ENCODE assay signal across 24 mouse cellular contexts in the genomic region with DNA sequence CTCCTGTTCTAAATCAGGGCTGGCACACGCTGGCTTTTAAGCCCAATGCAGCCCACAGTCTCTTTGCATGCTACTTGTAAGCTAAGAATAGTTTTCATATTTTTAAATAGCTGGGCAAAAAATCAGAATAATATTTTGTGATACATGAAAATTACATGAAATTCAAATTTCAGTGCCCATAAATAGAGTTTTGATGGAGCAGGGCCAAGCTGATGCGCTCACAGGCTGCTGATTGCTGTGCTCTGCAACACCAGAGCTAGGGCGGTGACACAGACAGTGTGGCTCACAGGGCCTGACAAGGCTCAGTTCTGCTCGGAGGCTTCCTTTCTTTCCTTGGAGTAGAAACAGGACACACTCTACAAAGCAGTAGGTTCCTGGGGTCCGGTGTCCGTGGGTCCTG.
DNase-seq lines count a peak whose midpoint lies in the region; TF ChIP-seq lines count a peak whose summit lies in the region.
"Had no signal": no experiment of that assay in that cellular context is flagged by ENCODE, and none has a peak within 500 bp of the region (broad histone marks: within the 10 kb centered on the region; RNA-seq: fewer than 3 reads in every experiment).

No protein-coding gene starts in this region.

- no peak overlapping the region for H3K4me3 ChIP-seq in heart, adult 2 months
- no peak overlapping the region for H3K4me3 ChIP-seq in embryonic facial prominence, embryonic 10.5 days
- H3K4me3 ChIP-seq: forebrain, embryonic 10.5 days; gastrocnemius, adult 2 months; heart, embryonic 10.5 days; heart, embryonic 13.5 days had no signal

- no peaks in the 10 kb centered on the region for H3K79me2 ChIP-seq in heart, adult 2 months (replicated peaks; ENCODE audit: control insufficient read depth, insufficient read depth, low read length)

- DNase-seq in heart, adult 11 months, result peak; percentile 68
- DNase-seq in heart, adult 2 months, result no peak
- peak; percentile 14 to 28 for DNase-seq in layer of hippocampus, adult 8-10 months (ENCODE audit: low spot score in 2 of 2)
- DNase-seq in layer of hippocampus, postnatal 14 days (ENCODE audit: low spot score in 2 of 2), result no peak
- peak; percentile 35 for DNase-seq in brain, adult 2 months (ENCODE audit: low read depth, low spot score)
- DNase-seq in embryonic facial prominence, embryonic 10.5 days (ENCODE audit: low spot score), result peak; percentile 6
- DNase-seq in left cerebral cortex, adult 9 months (ENCODE audit: low spot score in 2 of 2), result no peak
- DNase-seq: adrenal gland, adult 2 months; adrenal gland, postnatal 14 days; cerebellum, adult 11-12 months; cerebellum, adult 8-10 months; cerebellum, postnatal 10 days; cerebellum, postnatal 36 days; embryo, embryonic 11 days; gastrocnemius, adult 2 months; gastrocnemius, postnatal 14 days; heart, adult 18-20 months; heart, postnatal 14 days; heart, postnatal 4 days had no signal

- TF ChIP-seq EP300 in heart, adult 2 months (IDR thresholded peaks at IDR 0.05; ENCODE audit: insufficient read depth, low read depth, low read length), result no peak

- no peak for TF ChIP-seq POLR2A in heart, adult 2 months (IDR thresholded peaks at IDR 0.05; ENCODE audit: insufficient read depth, low read depth, low read length)

- no peak overlapping the region for H3K27ac ChIP-seq in heart, adult 2 months
- no peak overlapping the region for H3K27ac ChIP-seq in embryonic facial prominence, embryonic 10.5 days (replicated peaks)
- H3K27ac ChIP-seq: forebrain, embryonic 10.5 days; gastrocnemius, adult 2 months; heart, embryonic 10.5 days; heart, embryonic 13.5 days; hindbrain, embryonic 14.5 days; hindbrain, postnatal 0 days had no signal

- 91% methylated on average over 6 of the region's 6 CpGs for WGBS in heart, adult 2 months
- 94% methylated on average over 6 of the region's 6 CpGs for WGBS in embryonic facial prominence, embryonic 10.5 days

- H3K9ac ChIP-seq in heart, adult 2 months (ENCODE audit: low read depth, low read length), result no peak overlapping the region
- H3K9ac ChIP-seq: heart, embryonic 13.5 days; hindbrain, embryonic 14.5 days had no signal

- no peaks in the 10 kb centered on the region for H3K27me3 ChIP-seq in heart, adult 2 months (ENCODE audit: control insufficient read depth, insufficient read depth, low read length)
- H3K27me3 ChIP-seq in embryonic facial prominence, embryonic 10.5 days (replicated peaks; ENCODE audit: low read depth, poor library complexity, severe bottlenecking), result no peaks in the 10 kb centered on the region
- H3K27me3 ChIP-seq: heart, embryonic 13.5 days had no signal

- no peaks in the 10 kb centered on the region for H3K9me3 ChIP-seq in embryonic facial prominence, embryonic 10.5 days
- H3K9me3 ChIP-seq: forebrain, embryonic 10.5 days; heart, embryonic 10.5 days; heart, embryonic 13.5 days had no signal

- no peaks in the 10 kb centered on the region for H3K4me1 ChIP-seq in heart, adult 2 months (ENCODE audit: control insufficient read depth, insufficient read depth, low read length)
- peaks cover 17% of the 10 kb centered on the region for H3K4me1 ChIP-seq in embryonic facial prominence, embryonic 10.5 days
- H3K4me1 ChIP-seq: heart, embryonic 10.5 days; heart, embryonic 13.5 days had no signal

- intact Hi-C loops in heart, adult 2 months (cut with DNase I), result loop anchor here (10.0 kb wide), 1 partner anchor 1519 kb away; no protein-coding TSS in a partner anchor

- TF ChIP-seq CTCF in heart, adult 2 months (IDR thresholded peaks at IDR 0.05), result no peak

- no peaks in the 10 kb centered on the region for H3K36me3 ChIP-seq in heart, adult 2 months (ENCODE audit: control insufficient read depth, insufficient read depth, low read length)
- H3K36me3 ChIP-seq in embryonic facial prominence, embryonic 10.5 days (replicated peaks), result no peaks in the 10 kb centered on the region
- H3K36me3 ChIP-seq: heart, embryonic 10.5 days had no signal

Comparison
In these comparisons a context has a peak if more than half of its experiments do, and no peak if none do; other contexts are left out.
1. DNase-seq: peak in heart, adult 11 months (single experiment), layer of hippocampus, adult 8-10 months (2 of 2), brain, adult 2 months (single experiment) and embryonic facial prominence, embryonic 10.5 days (single experiment); none in heart, adult 2 months (0 of 2), layer of hippocampus, postnatal 14 days (0 of 2) and left cerebral cortex, adult 9 months (0 of 2).